Mouse (Mus musculus) lung, postnatal 0 days (tissue): ENCODE data around the gene Fbxw8. TPM values are rescaled to one million over a fixed set of nuclear protein-coding genes. Genes with fewer than 3 reads are reported as not detected.

Experiments used
- ATAC-seq: fragments of 200-750 bp; cut with Nextera tagmentation; 2 replicates; pipeline ENCODE4 v1.8.0; 2017; ENCODE audit warnings: moderate library complexity
- DNase-seq: peaks from one replicate; pipeline ENCODE4 v3.0.0-alpha.2; 2016; ENCODE audit warnings: low spot score
- H3K27ac ChIP-seq: fragments of 300-500 bp; sonication (generic); 2 replicates; pipeline ENCODE4 v1.5.1; 2014; ENCODE audit warnings: antibody characterized with exemption, mild to moderate bottlenecking, low read length, mixed read lengths
- H3K27me3 ChIP-seq: fragments of 300-500 bp; sonication (generic); replicated peaks from 2 replicates; pipeline ENCODE4 v1.6.1; 2014; ENCODE audit warnings: low read length, mixed read lengths; ENCODE audit not compliant: insufficient read depth
- H3K36me3 ChIP-seq: fragments of 300-500 bp; sonication (generic); 2 replicates; pipeline ENCODE4 v1.6.1; 2014; ENCODE audit warnings: low read length, mixed read lengths; ENCODE audit not compliant: insufficient read depth
- H3K4me1 ChIP-seq: fragments of 300-500 bp; sonication (generic); 2 replicates; pipeline ENCODE4 v1.6.1; 2014; ENCODE audit warnings: antibody characterized with exemption, low read depth, low read length, mixed read lengths; ENCODE audit not compliant: insufficient read depth
- H3K4me2 ChIP-seq: fragments of 300-500 bp; sonication (generic); replicated peaks from 2 replicates; pipeline ENCODE4 v1.6.1; 2014; ENCODE audit warnings: low read depth, mild to moderate bottlenecking, low read length, moderate library complexity, mixed read lengths
- H3K4me3 ChIP-seq: fragments of 300-500 bp; sonication (generic); 2 replicates; pipeline ENCODE4 v1.5.1; 2014; ENCODE audit warnings: low read depth, low read length
- H3K9ac ChIP-seq: fragments of 300-500 bp; sonication (generic); replicated peaks from 2 replicates; pipeline ENCODE4 v1.6.1; 2014; ENCODE audit warnings: low read depth, mild to moderate bottlenecking
- H3K9me3 ChIP-seq: fragments of 300-500 bp; sonication (generic); 2 replicates; pipeline ENCODE4 v1.6.1; 2016; ENCODE audit warnings: low read length, mixed read lengths
- CTCF ChIP-seq: IDR thresholded peaks from 2 replicates; pipeline ENCODE4 v1.5.1; 2016; ENCODE audit warnings: antibody characterized with exemption, mild to moderate bottlenecking
- EP300 ChIP-seq: IDR thresholded peaks from 2 replicates; pipeline ENCODE4 v1.6.1; 2016; ENCODE audit warnings: antibody characterized with exemption, mild to moderate bottlenecking, control low read depth
- WGBS: fragments of 180-500 bp; shearing (Covaris S2); extraction: QIAGEN DNeasy Blood & Tissue Kit; methylation state at CpG from one replicate; pipeline ENCODE4 v1.1.7; 2014; 5-methylcytosine and 5-hydroxymethylcytosine counted together
- polyA plus RNA-seq: library from polyadenylated mRNA; unstranded; fragments of >200 nt; fragmentation: Nextera tagmentation; extraction: Ambion mirVana; gene quantifications from 2 replicates; pipeline ENCODE4 v1.2.1, GENCODE M21; 2015

Gene Fbxw8
- polyA plus RNA-seq, 1 experiment from 2014 or later, result 27.9 TPM

DNA sequence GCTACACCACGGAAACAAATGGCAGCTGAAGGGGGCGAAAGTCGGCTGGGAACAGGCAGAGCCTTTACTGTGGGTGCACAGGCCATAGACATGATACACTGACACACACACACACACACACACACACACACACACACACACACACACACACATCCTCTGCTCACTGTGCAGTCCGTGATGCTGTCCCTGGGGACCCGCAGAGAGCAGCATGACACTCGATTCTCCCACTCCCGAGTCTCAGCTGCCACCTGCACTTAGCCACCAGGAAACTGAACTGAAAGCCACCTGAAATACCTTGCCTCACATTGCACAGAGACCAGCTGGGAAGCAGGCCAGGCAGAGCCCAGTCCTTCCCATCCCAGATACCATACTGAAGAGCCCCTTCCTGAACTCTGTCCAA is 70.0 kb downstream of the Fbxw8 start:
- Histone ChIP-seq H3K27me3 (no peaks in the 10 kb centered on the region), H3K4me2 (no peak overlapping the region), H3K27ac (no peak overlapping the region), H3K4me1 (no peaks in the 10 kb centered on the region; the same call in 1 of the 2 replicates), H3K9ac (no peak overlapping the region), H3K9me3 (no peaks in the 10 kb centered on the region), H3K4me3 (no peak overlapping the region), H3K36me3 (no peaks in the 10 kb centered on the region)
- DNase-seq, result no peak
- 71% methylated on average over 7 of the region's 7 CpGs for WGBS
- TF ChIP-seq EP300 (no peak), CTCF (no peak)
- no peak for ATAC-seq

GRCm38 (mm10) chr5:118084171-118084727 is 71.0 kb downstream of the Fbxw8 start:
- Histone ChIP-seq H3K9me3 (no peaks in the 10 kb centered on the region), H3K36me3 (no peaks in the 10 kb centered on the region), H3K4me1 (no peaks in the 10 kb centered on the region; the same call in 1 of the 2 replicates), H3K27ac (no peak overlapping the region; the same call in 1 of the 2 replicates), H3K9ac (no peak overlapping the region), H3K27me3 (no peaks in the 10 kb centered on the region), H3K4me3 (no peak overlapping the region), H3K4me2 (no peak overlapping the region)
- 45% methylated on average over 10 of the region's 10 CpGs for WGBS
- TF ChIP-seq CTCF, result no peak
- TF ChIP-seq EP300, result no peak
- ATAC-seq (no peak), DNase-seq (peak; percentile 46)

GRCm38 (mm10) chr5:118083060-118083638 is 72.1 kb downstream of the Fbxw8 start:
- Histone ChIP-seq H3K4me2 (no peak overlapping the region), H3K9me3 (no peaks in the 10 kb centered on the region), H3K9ac (no peak overlapping the region), H3K27me3 (no peaks in the 10 kb centered on the region), H3K4me3 (no peak overlapping the region), H3K4me1 (no peaks in the 10 kb centered on the region; the same call in 1 of the 2 replicates), H3K36me3 (no peaks in the 10 kb centered on the region), H3K27ac (no peak overlapping the region)
- WGBS, result 40% methylated on average over 12 of the region's 12 CpGs
- TF ChIP-seq CTCF (no peak), EP300 (no peak)
- DNase-seq (no peak), ATAC-seq (peak; percentile 39)

DNA sequence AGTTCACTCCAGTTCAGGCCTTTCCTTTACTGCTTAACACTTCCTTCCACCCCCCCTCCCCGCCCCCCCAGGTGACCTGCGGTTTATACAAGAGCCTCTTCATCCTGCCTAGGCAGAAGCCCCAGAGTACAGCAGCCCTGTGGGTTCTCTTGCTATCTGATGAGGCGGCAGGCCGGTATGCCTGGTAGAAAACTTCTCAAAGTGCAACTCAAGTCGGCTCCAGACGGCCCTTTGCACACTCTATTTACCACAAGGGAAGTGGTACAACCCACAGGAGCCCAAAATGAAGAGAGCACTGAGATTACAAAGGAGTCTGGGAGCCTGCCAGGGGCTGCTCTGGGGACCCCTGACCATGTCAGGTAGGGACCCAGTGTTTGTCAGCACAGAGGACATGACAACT is 73.3 kb downstream of the Fbxw8 start:
- Histone ChIP-seq H3K36me3 (peaks cover 3% of the 10 kb centered on the region; the same call in 1 of the 2 replicates), H3K9ac (no peak overlapping the region), H3K4me1 (no peaks in the 10 kb centered on the region; the same call in 1 of the 2 replicates), H3K27me3 (no peaks in the 10 kb centered on the region), H3K4me2 (no peak overlapping the region), H3K4me3 (no peak overlapping the region), H3K9me3 (no peaks in the 10 kb centered on the region), H3K27ac (no peak overlapping the region)
- ATAC-seq, result no peak
- WGBS, result 47% methylated on average over 6 of the region's 6 CpGs
- TF ChIP-seq EP300, result no peak
- TF ChIP-seq CTCF, result no peak
- DNase-seq, result no peak

- Histone ChIP-seq H3K36me3 (peaks cover 8% of the 10 kb centered on the region), H3K9ac (no peak overlapping the region), H3K4me3 (no peak overlapping the region), H3K4me2 (no peak overlapping the region), H3K27me3 (no peaks in the 10 kb centered on the region), H3K4me1 (no peaks in the 10 kb centered on the region; the same call in 1 of the 2 replicates), H3K27ac (no peak overlapping the region), H3K9me3 (no peaks in the 10 kb centered on the region)
- TF ChIP-seq CTCF, result no peak
- DNase-seq, result no peak
- no peak for ATAC-seq
- 80% methylated on average over 9 of the region's 9 CpGs for WGBS
These were observed 73.8 kb downstream of the Fbxw8 start for GRCm38 (mm10) chr5:118081374-118081949.

GRCm38 (mm10) chr5:118079839-118080250 is 75.4 kb downstream of the Fbxw8 start:
- no peaks in the 10 kb centered on the region for H3K9me3 ChIP-seq
- H3K36me3 ChIP-seq, result peaks cover 14% of the 10 kb centered on the region
- no peaks in the 10 kb centered on the region for H3K27me3 ChIP-seq
- DNase-seq, result no peak
- H3K4me3 ChIP-seq, result no peak overlapping the region
- no peak overlapping the region for H3K27ac ChIP-seq
- no peak for TF ChIP-seq EP300
- WGBS, result 74% methylated on average over 11 of the region's 11 CpGs
- H3K4me1 ChIP-seq, result no peaks in the 10 kb centered on the region; the same call in 1 of the 2 replicates
- ATAC-seq, result no peak
- no peak overlapping the region for H3K9ac ChIP-seq
- no peak overlapping the region for H3K4me2 ChIP-seq
